Mouse (Mus musculus) layer of hippocampus, adult 11-12 months (tissue): ENCODE results near the gene Mfsd13b.
"Not testable (repeated sequence)": the region's sequence is repeated elsewhere in the genome, so short reads cannot be mapped to it uniquely, and the experiment has no call there.

Source experiments
- DNase-seq: peaks from one replicate; pipeline ENCODE4 v3.0.0; 2022; ENCODE audit warnings: low spot score

Gene Mfsd13b

DNA sequence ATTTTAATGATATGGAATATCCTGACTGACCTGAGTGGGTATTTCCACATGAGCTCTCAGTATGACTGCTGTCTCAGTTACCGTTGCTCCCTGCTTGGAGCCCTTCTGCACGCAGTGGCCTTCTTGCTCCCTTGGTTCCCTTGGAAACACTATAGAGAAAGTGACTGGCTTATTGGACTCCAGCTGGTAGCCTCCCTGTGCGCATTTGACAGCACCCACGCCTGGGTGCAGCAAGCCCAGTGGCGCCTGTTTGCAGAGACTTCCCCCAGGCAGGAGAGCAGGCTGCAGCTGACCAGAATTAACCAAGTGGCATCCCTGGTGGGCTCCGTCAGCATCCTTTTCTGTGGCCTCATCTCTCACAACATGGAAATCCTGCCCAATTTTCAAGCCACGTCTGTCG lies 8.9 kb downstream of the Mfsd13b start:
- DNase-seq, result peak; percentile 28

DNA sequence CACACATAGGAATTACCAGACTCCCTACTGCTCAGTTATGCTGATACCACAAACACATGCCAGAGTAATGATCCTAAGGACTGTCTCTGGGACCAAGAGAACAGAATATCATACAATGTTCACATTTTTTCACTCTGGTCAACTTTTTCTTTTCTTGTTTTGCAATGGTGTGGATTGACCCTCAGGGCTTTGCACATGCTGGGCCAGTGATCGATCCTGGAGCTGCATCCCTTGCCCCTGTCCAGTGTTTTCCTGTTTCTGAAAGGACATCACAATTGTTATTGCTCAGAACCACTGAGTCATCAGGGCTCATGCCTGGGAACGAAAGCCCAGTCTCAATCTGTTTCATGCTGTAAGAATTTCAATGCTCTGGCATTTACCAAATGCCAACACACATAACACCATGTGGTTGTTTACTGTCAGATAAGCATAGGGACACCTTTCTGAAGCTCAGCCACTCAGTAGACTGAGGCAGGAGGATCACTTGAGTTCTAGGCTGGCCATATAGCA lies 16.8 kb downstream of the Mfsd13b start:
- no peak for DNase-seq

DNA sequence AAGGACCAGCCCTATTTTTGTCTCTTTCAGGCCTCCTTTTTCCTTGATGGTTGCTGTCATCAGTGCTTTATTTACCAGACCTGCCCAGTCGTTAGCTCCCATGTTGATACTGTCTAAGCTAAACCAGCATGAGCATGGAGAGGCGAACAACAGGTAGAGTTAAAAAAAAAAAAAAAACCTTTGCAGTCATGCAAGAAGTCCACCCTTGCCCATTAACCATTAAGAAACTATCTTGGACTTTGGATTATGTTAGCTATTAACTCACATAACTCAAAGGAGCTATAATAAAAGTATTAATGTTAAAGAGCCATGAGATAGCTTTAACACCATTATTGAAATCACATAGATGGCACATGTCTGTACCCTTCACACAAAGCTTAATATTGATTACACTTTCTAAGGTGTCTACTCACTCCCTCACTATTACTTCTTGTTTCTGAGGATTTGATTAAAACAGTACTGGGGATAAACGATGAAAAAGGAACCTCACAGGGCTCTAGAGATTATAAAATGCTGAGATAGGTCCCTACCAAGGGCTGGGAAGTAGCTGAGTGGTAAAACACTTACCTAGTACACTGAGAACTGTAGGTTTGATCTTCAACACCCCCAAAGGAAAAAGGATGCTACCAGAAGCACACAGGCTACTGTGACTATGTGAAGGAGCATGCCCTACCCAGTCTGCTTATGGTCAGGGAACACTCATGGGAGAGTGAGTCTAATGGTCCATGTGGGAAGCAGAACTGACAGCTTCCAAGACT lies 17.9 kb downstream of the Mfsd13b start:
- no peak for DNase-seq

DNA sequence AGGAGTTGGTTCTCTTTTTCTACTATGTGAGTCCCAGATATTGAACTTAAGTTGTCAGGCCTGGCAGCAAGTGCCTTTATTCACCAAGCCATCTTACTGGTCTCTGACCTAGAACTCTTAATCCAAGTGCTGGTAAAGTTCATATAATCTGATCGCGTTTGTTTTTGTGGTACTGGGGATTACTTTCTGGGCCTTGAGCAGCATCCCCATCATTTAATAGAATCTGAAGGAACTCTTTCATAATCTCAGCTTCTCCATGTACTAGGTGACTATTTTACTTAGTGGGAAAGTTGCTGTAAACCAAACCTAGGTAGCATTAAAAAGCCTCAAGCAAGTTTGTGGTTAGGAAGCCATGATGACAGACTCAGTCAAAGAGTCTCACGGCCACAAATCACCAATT lies 19.6 kb downstream of the Mfsd13b start:
- DNase-seq, result no peak

DNA sequence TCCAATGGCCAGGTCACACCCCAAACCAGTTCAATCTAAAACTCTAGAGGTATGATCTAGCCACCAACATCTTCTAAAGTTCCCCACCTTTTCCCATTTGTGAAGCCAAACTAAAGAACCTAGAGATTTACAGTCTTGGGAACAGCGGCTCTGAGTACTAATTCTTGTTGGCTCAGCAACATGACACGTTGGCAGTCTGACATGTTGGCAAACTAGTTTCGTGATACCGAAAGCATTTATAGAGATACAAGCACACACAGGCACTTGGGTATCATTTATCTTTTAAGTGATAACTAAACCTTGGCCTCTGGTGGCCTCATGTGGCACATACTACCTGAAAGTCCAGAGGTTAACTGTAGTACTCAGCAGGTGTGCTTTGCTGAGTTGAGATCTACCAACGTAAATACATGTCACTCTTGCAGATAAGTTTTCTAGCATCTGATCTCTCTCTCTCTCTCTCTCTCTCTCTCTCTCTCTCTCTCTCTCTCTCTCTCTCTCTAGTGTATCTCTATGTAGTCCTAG lies 20.2 kb downstream of the Mfsd13b start:
- no peak for DNase-seq

DNA sequence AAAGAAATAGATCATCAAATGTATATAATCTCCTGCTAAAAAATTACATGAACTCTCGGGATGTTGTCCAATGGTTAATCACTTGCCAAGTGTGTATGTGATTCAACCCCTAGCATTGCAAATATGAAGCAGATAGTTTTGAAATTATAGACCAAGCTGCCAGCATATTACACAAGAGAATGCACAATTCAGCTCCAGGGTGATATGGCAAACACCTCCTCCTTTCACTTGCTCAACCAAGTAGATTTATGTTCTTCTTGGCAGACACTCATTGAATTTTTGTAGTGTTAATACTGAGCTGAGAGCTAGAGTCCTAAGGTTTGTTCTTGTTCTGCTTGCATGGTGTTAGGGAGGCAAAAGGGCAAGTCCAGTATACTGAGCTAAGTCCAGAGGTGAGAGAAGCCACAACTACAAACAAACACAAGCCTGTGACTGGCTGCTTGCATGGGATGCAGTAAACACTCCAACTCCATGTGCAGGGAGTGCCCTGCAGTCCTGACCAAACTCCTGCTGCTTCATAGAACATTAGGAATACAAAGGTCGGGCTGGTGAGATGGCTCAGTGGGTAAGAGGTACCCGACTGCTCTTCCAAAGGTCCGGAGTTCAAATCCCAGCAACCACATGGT lies 21.6 kb downstream of the Mfsd13b start:
- no peak for DNase-seq

DNA sequence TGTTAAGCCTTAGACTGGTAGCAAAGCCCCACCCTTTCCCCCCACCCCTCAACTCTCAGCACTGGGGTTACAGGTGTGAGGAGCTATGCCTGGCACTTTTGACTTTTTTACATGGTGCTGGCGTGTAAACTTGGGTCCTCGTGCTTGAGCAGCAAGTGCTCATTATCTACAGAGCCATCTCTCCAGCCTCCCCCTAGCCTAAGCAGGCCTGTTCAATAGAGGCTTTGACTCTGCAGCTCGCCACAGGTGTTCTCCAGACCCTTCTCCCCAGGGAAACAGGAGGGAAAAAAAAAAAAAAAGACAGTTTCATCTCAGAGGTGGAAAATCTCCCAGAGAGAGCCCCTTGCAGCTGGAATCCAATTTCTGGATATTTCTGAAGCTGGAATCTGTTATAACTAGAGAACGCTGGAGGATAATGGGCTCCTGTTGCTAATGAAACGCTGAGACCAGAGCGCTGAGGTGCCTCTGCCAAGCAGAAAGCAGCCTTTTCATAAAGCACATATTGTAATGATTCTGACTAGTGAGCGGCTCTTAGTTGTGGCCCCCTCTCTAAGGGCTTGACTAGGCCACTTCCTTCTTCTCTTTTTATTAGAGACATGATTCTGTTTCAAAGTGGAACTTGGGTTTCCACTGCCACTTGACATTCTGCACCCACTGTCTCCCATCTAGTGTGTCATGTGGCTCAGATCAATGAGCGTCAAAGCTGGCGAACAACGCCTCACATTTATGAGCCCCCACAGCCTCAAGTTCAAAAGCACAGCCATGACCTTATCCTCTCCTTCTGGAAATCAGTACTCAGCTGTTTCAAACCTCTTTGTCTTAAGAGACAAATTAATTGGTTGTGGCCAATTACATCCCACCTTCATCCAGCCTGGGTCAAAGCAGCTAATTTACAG lies 29.7 kb downstream of the Mfsd13b start:
- no peak for DNase-seq

DNA sequence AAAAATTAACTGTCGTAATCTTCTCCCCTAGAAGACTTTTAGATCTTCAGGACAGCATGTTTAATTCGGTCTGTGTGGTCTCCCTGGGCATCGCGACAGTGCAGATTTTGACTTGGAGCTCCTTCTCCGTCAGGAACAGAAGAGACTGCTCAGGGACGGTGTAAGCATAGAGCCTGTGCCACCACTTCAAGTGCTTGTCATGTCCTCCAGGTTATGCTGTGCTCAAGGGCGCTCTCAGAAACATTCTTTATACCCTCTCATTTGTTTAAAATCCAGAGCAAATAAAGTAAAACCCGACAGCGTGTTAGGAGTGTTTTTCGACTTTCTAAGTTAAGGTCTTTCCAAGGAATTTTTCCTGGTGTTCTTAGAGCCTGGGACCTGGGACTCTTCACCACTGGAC lies 32.2 kb downstream of the Mfsd13b start:
- DNase-seq, result no peak

DNA sequence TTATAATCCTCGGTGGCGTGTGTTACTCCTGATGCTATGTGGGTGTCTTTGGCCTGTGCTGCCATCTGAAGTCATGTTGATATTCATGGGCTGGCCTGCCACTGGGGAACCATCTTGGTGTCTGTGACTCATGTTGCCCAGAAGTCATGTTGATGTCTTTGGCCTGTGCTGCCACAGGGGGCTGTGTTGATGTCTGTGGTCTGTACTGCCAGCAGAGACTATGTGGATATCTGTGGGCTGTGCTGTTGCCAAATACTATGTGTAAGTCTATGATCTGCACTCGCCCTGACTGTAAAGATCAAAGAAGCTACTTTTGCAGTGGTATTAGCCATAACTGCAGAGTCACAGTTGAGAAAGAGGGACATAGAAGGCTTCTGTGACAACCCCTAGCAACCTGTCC lies 36.5 kb downstream of the Mfsd13b start:
- no peak for DNase-seq

DNA sequence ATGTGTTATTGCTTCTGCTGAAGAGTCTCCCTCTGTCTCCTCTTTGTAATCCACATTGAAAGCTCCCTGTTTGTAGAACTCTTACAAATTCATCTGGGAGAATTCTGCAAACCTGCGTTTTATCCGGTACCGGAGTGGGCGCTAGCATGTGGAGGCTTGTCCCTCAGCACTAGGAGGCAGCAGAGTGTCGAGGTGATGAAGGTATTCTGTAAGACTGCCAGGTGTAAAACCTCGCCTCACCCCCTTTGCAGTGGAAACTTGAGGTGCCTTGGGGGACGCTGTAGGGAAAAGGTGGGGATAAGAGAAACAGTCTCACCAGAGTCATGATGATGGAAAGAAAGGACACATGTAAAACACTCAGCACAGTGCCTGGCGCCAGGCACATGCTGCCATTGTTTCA lies 38.0 kb downstream of the Mfsd13b start:
- DNase-seq, result no peak

DNA sequence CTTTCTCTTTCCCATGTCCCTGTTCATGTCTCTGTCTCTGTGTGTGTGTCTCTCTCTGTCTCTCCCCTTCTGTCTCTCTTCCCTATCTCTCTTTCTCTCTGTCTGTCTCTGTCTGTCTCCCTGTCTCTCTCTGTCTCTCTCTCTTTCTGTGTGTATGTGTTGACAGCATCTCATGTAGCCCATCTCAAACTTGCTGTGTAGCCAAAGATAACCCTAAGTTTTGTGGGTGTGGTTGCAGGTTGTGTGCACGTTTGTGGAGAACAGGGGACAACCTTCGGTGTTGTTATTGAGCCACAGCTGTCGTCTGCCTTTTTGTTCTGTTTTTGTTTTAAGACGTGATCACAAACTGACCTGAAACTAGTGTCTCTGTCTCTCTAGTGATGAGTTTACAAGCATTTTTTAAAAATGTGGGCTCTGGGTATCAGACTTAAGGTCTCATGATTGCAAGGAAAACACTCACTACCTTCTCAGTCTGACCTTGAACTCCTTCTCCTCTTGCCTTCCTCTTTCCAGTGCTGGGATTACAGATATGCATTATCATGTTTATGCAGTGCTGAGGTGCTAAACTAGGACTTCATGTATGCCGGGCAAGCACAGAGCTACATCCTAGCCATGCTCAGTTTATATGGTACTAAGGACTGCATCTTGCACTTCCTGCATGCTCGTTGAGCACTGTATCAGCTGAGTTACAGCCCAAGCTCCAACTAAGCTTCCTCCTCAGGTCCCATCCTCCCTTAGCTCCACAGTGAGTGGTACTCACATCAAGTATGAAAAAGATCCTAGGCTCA lies 43.1 kb downstream of the Mfsd13b start:
- DNase-seq, result no peak

DNA sequence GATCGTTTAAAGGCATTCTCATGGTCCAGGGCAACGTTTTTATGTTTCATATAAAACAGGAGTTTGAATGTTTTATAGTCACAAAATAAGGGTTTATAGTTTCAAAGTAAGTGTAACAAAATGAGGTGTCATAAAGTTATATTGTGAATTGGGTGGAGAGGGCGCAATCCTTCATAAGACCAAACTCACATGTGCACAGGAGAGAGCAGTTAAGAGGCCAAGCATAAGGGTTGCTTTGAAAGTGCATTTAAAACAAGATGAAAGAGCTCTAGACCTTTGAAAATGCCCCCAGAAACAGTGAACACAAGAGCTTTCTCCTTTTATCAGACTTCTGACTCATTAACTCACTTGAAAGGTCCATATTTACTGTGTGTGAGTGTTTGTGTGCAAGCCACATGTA lies 44.0 kb downstream of the Mfsd13b start:
- DNase-seq, result no peak

DNA sequence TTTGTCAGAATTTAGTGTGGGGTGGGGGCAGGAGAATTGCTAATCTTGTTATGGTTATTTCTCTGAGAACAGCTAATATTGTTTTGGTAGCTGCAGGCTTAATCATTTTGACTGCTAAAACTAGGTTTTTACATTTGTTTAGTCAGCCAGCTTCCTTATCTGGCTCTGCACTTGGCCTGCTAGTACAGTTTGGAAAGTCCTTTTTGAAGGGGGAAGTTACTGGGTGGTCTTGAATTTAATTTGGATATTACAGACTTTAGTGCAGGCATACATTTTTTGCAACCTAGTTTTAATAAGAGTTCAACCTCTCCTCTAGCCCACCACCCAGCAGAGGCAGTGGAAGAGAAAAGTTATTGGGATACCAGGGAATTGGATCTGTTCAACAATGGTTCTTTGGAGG lies 47.6 kb downstream of the Mfsd13b start:
- DNase-seq, result not testable (repeated sequence)

DNA sequence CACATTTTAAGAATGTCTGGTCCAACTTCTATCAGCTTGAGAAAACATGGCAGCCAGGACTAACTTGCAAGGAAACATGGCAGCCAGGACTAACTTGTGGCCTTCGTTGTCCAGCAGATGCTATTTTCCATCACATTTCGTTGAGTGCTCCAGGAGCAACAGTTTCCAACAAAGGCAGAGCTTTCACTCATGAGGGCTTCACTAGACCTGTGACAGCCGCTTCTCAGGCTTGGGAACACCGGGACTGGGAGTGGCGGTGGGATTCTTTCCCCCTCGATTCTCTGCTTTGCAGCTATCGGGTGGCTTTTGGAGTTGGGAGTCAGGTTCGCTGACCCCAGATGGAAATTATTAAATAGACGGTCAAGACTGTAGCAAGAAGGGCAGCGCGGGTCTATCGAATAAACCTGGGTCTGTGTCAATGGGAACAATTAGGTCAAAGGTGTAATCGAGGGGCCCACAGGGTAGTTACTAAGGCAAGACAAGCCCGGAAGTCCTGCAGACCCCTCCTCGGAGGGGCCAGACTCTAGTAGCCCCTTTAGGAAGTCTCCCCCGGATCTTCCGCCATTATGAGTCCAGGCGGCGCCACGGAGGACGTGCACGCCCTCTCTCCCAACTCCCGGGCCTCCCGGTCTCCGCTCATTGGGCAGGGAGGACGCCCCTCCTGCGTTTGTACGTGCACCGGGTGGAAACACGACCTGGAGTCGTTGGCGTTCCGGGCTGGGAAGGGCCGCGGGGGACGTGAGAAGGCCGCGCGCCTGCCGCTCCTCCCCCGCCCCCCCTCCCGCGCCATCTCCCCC lies 51.7 kb downstream of the Mfsd13b start, which contains the start of gene Mettl9:
Gene Mettl9, plus strand, starts transcription at position 590 of the 797 bp plus-strand sequence.
- peak; percentile 92 for DNase-seq

DNA sequence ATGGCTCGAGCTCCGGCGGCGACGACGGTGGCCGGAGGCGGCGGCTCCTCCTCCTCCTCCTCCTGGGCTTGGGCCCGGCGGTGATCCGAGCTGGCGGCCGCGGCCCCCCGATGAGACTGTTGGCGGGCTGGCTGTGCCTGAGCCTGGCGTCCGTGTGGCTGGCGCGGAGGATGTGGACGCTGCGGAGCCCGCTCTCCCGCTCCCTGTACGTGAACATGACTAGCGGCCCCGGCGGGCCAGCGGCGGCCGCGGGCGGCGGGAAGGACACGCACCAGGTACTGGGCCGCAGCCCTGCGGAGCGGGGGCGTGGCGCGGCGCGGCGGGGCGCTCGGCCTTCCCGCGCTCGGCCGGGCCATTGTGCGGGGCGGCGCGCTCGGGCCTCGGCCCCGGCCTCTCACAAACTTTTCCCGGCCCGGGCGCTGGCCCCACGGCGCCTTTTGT lies 52.4 kb downstream of the Mfsd13b start:
- peak; percentile 58 for DNase-seq

DNA sequence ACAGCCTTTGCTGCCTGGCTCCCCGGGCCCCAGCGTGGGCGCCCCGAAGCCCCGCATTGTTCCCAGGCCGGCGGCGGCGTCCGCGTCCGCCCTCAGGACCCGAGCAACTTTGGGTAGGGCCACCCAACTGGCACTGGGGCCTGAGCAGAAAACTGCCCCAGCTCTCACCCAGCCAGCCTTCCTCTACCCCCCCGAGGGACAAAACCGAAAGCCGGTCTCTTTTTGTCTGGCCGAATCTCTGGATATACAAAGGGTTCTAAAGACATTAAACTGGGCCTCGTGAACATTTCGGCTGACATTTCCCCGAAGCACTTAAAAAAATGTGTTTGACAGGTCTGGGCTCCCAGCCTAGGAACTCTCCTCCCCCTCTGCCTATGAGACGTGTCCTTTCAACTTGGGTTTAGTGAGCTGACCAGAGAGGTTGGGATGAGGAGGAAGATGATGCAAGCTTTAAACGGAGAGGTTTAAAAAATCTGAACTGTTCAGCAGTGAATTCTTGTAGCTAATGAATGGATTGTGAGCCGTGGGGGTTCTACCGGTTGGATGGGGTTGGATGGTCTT lies 52.9 kb downstream of the Mfsd13b start:
- DNase-seq, result peak; percentile 9

DNA sequence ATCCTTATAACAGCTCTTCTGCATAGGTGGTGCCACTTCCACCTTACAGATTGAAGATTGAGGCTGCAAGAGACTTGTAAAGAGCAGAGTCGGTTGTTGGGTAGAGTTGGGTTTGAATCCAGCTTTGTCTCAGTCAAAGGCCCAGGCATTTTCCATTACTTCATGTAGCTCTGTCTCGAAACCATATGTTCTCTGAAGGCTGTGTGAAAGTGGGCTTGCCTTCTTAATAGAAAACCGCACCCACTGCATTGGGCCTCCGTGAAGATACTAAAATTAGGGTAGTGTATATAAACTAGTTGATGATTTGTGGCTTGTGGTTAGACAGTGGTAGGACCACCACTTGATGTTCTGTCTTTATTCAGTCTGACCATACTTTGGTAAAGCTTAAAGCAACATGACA lies 58.3 kb downstream of the Mfsd13b start:
- DNase-seq, result no peak

DNA sequence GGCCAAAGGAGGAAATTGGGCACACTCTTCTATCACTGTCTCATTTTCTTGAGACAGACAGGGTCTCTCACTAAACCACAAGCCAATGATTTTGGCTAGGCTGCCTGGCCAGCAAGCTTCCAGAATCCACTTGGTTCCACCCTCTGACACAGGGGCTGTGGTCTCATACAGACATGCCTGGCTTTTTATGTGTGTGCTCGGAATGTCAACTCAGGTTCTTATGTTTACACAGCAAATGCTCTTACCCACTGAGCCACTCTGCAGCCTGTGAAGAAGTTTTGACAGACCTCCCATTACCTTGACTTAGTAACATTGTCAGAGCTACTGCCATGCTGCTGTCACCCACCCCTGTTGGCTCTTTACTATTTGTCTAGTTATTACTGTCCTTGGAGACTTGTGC lies 59.7 kb downstream of the Mfsd13b start:
- no peak for DNase-seq

DNA sequence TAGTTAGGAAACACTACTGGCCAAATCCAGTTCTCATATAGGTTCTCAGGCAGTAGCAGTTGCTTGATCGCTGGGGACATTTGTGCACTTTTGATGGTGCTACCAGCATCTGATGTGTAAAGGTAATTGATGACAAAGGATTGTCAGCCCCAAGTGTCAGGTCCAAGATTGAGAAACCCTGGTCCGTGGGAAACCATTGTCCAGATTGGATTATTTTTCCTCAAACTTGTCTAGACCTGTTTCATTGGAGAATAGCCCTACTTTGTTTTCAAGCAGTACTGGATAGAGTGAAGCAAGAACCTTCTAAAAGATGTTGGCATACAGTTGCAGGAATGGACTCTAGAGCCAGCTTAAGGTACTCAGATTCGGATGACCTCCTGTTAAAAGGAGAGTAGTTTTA lies 60.7 kb downstream of the Mfsd13b start:
- DNase-seq, result no peak

DNA sequence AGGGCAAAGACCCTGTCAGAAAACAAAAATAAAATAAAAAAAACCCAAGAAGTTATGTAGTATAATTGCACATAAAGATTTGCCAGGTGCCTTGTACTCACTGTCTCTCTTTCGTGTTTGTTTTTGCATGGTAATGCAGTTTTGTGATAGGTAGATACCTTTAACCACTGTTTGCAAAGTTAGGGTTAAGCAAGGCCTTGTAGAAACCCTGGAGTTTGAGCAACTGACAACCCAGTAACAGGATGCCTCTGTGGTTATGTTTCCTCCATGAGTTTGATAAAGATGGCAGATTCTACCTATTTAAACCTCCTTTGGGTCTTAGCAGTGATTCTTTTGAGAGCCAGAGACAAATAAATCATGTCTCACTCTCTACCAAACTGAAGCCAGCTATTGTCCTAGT lies 61.2 kb downstream of the Mfsd13b start:
- no peak for DNase-seq
